Mouse (Mus musculus) liver, embryonic 16.5 days (tissue): ENCODE results near the gene Dennd6a. TPM values are rescaled to one million over a fixed set of nuclear protein-coding genes. Genes with fewer than 3 reads are reported as not detected.

Experiments used
- ATAC-seq: fragments of 200-750 bp; cut with Nextera tagmentation; 2 replicates; pipeline ENCODE4 v1.8.0; 2017; ENCODE audit warnings: low read depth, mild to moderate bottlenecking, moderate number of reproducible peaks, moderate library complexity
- H3K27ac ChIP-seq: fragments of 300-500 bp; sonication (generic); 2 replicates; pipeline ENCODE4 v1.5.1; 2014; ENCODE audit warnings: mild to moderate bottlenecking, low read length
- H3K27me3 ChIP-seq: fragments of 300-500 bp; sonication (generic); 2 replicates; pipeline ENCODE4 v1.6.1; 2014; ENCODE audit warnings: low read depth, low read length, mixed read lengths; ENCODE audit not compliant: control insufficient read depth, insufficient read depth
- H3K36me3 ChIP-seq: fragments of 300-500 bp; sonication (generic); 2 replicates; pipeline ENCODE4 v1.6.1; 2014; ENCODE audit warnings: mild to moderate bottlenecking; ENCODE audit not compliant: control insufficient read depth, insufficient read depth
- H3K4me1 ChIP-seq: fragments of 300-500 bp; sonication (generic); 2 replicates; pipeline ENCODE4 v1.6.1; 2014; ENCODE audit warnings: low read depth, low read length, mixed read lengths; ENCODE audit not compliant: control insufficient read depth
- H3K4me2 ChIP-seq: fragments of 300-500 bp; sonication (generic); 2 replicates; pipeline ENCODE4 v1.6.1; 2014; ENCODE audit warnings: low read depth, low read length, mixed read lengths
- H3K4me3 ChIP-seq: fragments of 300-500 bp; sonication (generic); 2 replicates; pipeline ENCODE4 v1.5.1; 2014; ENCODE audit warnings: low read depth, mild to moderate bottlenecking, low read length
- H3K9ac ChIP-seq: fragments of 300-500 bp; sonication (generic); 2 replicates; pipeline ENCODE4 v1.6.1; 2014; ENCODE audit warnings: low read depth, low read length
- H3K9me3 ChIP-seq: fragments of 300-500 bp; sonication (generic); replicated peaks from 2 replicates; pipeline ENCODE4 v1.6.1; 2016; ENCODE audit warnings: low read length; ENCODE audit not compliant: control insufficient read depth
- WGBS: fragments of 180-500 bp; shearing (Covaris S2); extraction: QIAGEN DNeasy Blood & Tissue Kit; methylation state at CpG from one replicate; pipeline ENCODE4 v1.1.7; 2014; ENCODE audit not compliant: insufficient replicate concordance; 5-methylcytosine and 5-hydroxymethylcytosine counted together
- polyA plus RNA-seq: library from polyadenylated mRNA; unstranded; fragments of >200 nt; fragmentation: Nextera tagmentation; extraction: Ambion mirVana; gene quantifications from 2 replicates; pipeline ENCODE4 v1.2.1, GENCODE M21; 2015

Dennd6a gene
- polyA plus RNA-seq, 1 experiment from 2014 or later = 9.2 TPM

GRCm38 (mm10) chr14:26626605-26627140 is 53.0 kb downstream of the Dennd6a start:
- ATAC-seq = no peak
- H3K36me3 ChIP-seq = peaks cover 29% of the 10 kb centered on the region
- no peaks in the 10 kb centered on the region for H3K27me3 ChIP-seq
- no peak overlapping the region for H3K4me3 ChIP-seq
- 58% methylated on average over 5 of the region's 5 CpGs for WGBS
- H3K9me3 ChIP-seq = no peaks in the 10 kb centered on the region
- H3K4me1 ChIP-seq = no peaks in the 10 kb centered on the region
- no peak overlapping the region for H3K4me2 ChIP-seq
- H3K27ac ChIP-seq = no peak overlapping the region
- H3K9ac ChIP-seq = no peak overlapping the region

GRCm38 (mm10) chr14:26637025-26637850 is 63.6 kb downstream of the Dennd6a start:
- H3K9me3 ChIP-seq = no peaks in the 10 kb centered on the region
- no peaks in the 10 kb centered on the region for H3K27me3 ChIP-seq
- peak overlapping the region; percentile 87 for H3K27ac ChIP-seq
- H3K4me3 ChIP-seq = peak overlapping the region; percentile 94
- H3K4me1 ChIP-seq = peaks cover 20% of the 10 kb centered on the region
- H3K4me2 ChIP-seq = peak overlapping the region; percentile 87
- 22% methylated on average over 17 of the region's 17 CpGs for WGBS
- 0 out of 2 replicates have a peak, but pooled peaks have one; percentile 0 for ATAC-seq
- peak overlapping the region; percentile 70 for H3K9ac ChIP-seq
- no peaks in the 10 kb centered on the region for H3K36me3 ChIP-seq

- Histone ChIP-seq H3K27me3 (no peaks in the 10 kb centered on the region), H3K9me3 (no peaks in the 10 kb centered on the region), H3K4me3 (peak within 1 kb of the TSS; percentile 94), H3K4me1 (peaks cover 20% of the 10 kb centered on the region), H3K9ac (peak within 1 kb of the TSS; percentile 95), H3K27ac (peak within 1 kb of the TSS; percentile 96), H3K4me2 (peak within 1 kb of the TSS; percentile 88), H3K36me3 (no peaks in the 10 kb centered on the region)
- peak; percentile 97 for ATAC-seq
- under 1% methylated on average over 83 of the region's 83 CpGs for WGBS
Observed at GRCm38 (mm10) chr14:26637851-26638707, 64.4 kb downstream of the Dennd6a start, which contains the start of gene Arf4. Arf4 (plus strand) TSS chr14:26638074.

- peak overlapping the region; percentile 96 for H3K27ac ChIP-seq
- H3K9ac ChIP-seq = peak overlapping the region; percentile 95
- no peaks in the 10 kb centered on the region for H3K36me3 ChIP-seq
- H3K4me2 ChIP-seq = peak overlapping the region; percentile 88
- peaks cover 20% of the 10 kb centered on the region for H3K4me1 ChIP-seq
- no peaks in the 10 kb centered on the region for H3K27me3 ChIP-seq
- no peaks in the 10 kb centered on the region for H3K9me3 ChIP-seq
- under 1% methylated on average over 16 of the region's 16 CpGs for WGBS
- peak overlapping the region; percentile 94 for H3K4me3 ChIP-seq
- peak; percentile 14 for ATAC-seq
Observed at GRCm38 (mm10) chr14:26638708-26639084, 65.0 kb downstream of the Dennd6a start.

- ATAC-seq = no peak
- H3K9ac ChIP-seq = peak overlapping the region; percentile 95
- no peaks in the 10 kb centered on the region for H3K36me3 ChIP-seq
- H3K9me3 ChIP-seq = no peaks in the 10 kb centered on the region
- H3K4me3 ChIP-seq = peak overlapping the region; percentile 94
- H3K4me1 ChIP-seq = peaks cover 20% of the 10 kb centered on the region
- H3K27me3 ChIP-seq = no peaks in the 10 kb centered on the region
- H3K4me2 ChIP-seq = peak overlapping the region; percentile 88
- WGBS = 4% methylated on average over 11 of the region's 11 CpGs
- peak overlapping the region; percentile 58 for H3K27ac ChIP-seq
Observed at GRCm38 (mm10) chr14:26639251-26639650, 65.6 kb downstream of the Dennd6a start.

- H3K4me1 ChIP-seq = peaks cover 20% of the 10 kb centered on the region
- peak overlapping the region; percentile 94 for H3K4me3 ChIP-seq
- 55% methylated on average over 2 of the region's 2 CpGs for WGBS
- peak overlapping the region; percentile 88 for H3K4me2 ChIP-seq
- H3K36me3 ChIP-seq = no peaks in the 10 kb centered on the region
- ATAC-seq = no peak
- no peak overlapping the region for H3K27ac ChIP-seq
- no peaks in the 10 kb centered on the region for H3K9me3 ChIP-seq
- no peaks in the 10 kb centered on the region for H3K27me3 ChIP-seq
- H3K9ac ChIP-seq = peak overlapping the region; percentile 95
Observed at GRCm38 (mm10) chr14:26639961-26640360, 66.3 kb downstream of the Dennd6a start.

- Histone ChIP-seq H3K4me2 (no peak overlapping the region), H3K36me3 (peaks cover 3% of the 10 kb centered on the region; the same call in 1 of the 2 replicates), H3K27ac (no peak overlapping the region), H3K4me1 (peaks cover 10% of the 10 kb centered on the region; the same call in 1 of the 2 replicates), H3K9ac (no peak overlapping the region), H3K4me3 (no peak overlapping the region), H3K9me3 (no peaks in the 10 kb centered on the region), H3K27me3 (no peaks in the 10 kb centered on the region)
- ATAC-seq = no peak
- WGBS = 43% methylated on average over 3 of the region's 3 CpGs
Observed at GRCm38 (mm10) chr14:26643006-26643624, 69.5 kb downstream of the Dennd6a start.

- peaks cover 5% of the 10 kb centered on the region; the same call in 1 of the 2 replicates for H3K36me3 ChIP-seq
- no peak for ATAC-seq
Observed at GRCm38 (mm10) chr14:26645989-26646650, 72.5 kb downstream of the Dennd6a start.

More at GRCm38 (mm10) chr14:26645989-26646650, 72.5 kb downstream of the Dennd6a start:
- Histone ChIP-seq H3K4me1 (no peaks in the 10 kb centered on the region; the same call in 1 of the 2 replicates), H3K9me3 (no peaks in the 10 kb centered on the region), H3K4me3 (no peak overlapping the region), H3K27me3 (no peaks in the 10 kb centered on the region), H3K9ac (no peak overlapping the region), H3K4me2 (no peak overlapping the region), H3K27ac (no peak overlapping the region)
- 79% methylated on average over 5 of the region's 5 CpGs for WGBS
